Mouse (Mus musculus): ENCODE results near the gene Stx5a. TPM values are rescaled to one million over a fixed set of nuclear protein-coding genes. Genes with fewer than 3 reads are reported as not detected.

Gene Stx5a
- 10 to 100 TPM; 21.3 to 27.1 TPM for total RNA-seq (2021)
- long read RNA-seq, experiment 1, transcript Stx5a-202 (10 exons, 2,112 nt), result minor isoform, 6 of 25 reads
- long read RNA-seq, experiment 1, transcript Stx5a-213 (11 exons, 2,251 nt), result major isoform, 15 of 25 reads
- long read RNA-seq, experiment 1, partial matches to known transcripts, result 0 of 25 reads
- long read RNA-seq, experiment 1, other reads (novel, unspliced or antisense), result 3 of 25 reads
- long read RNA-seq, experiment 2, transcript Stx5a-213 (11 exons, 2,251 nt), result major isoform, 6 of 10 reads
- long read RNA-seq, experiment 2, partial matches to known transcripts, result 2 of 10 reads
- long read RNA-seq, experiment 2, other reads (novel, unspliced or antisense), result 0 of 10 reads

- DNase-seq, result peak; percentile 96 to 98
Observed at GRCm38 (mm10) chr19:8741243-8741869, at the start of gene Stx5a. Gene Stx5a (plus strand): TSS chr19:8741413.

GRCm38 (mm10) chr19:8691871-8692539, 49.2 kb upstream of the Stx5a start:
- DNase-seq, result no peak

- DNase-seq, result no peak
Observed at GRCm38 (mm10) chr19:8692740-8693139, 48.5 kb upstream of the Stx5a start.

- DNase-seq, result peak; percentile 35 to 49
Observed at GRCm38 (mm10) chr19:8695330-8695729, 45.9 kb upstream of the Stx5a start.

GRCm38 (mm10) chr19:8699652-8700051, 41.6 kb upstream of the Stx5a start:
- DNase-seq, result no peak

- peak; percentile 41 to 63 for DNase-seq
Observed at GRCm38 (mm10) chr19:8702458-8702857, 38.8 kb upstream of the Stx5a start.

GRCm38 (mm10) chr19:8703571-8703970, 37.6 kb upstream of the Stx5a start:
- no peak for DNase-seq

- no peak for DNase-seq
Observed at GRCm38 (mm10) chr19:8705026-8705708, 36.0 kb upstream of the Stx5a start.

GRCm38 (mm10) chr19:8706132-8706667, 35.0 kb upstream of the Stx5a start:
- no peak for DNase-seq

GRCm38 (mm10) chr19:8706930-8707329, 34.3 kb upstream of the Stx5a start:
- no peak for DNase-seq

GRCm38 (mm10) chr19:8708954-8709353, 32.3 kb upstream of the Stx5a start:
- no peak for DNase-seq

GRCm38 (mm10) chr19:8710057-8710456, 31.2 kb upstream of the Stx5a start:
- DNase-seq, result peak; percentile 50 to 57

GRCm38 (mm10) chr19:8711506-8711905, 29.7 kb upstream of the Stx5a start:
- DNase-seq, result no peak

- peak in 1 of 2 experiments; percentile 14 for DNase-seq
Observed at GRCm38 (mm10) chr19:8711949-8712869, 29.0 kb upstream of the Stx5a start.

- peak; percentile 77 for DNase-seq
Observed at GRCm38 (mm10) chr19:8712870-8713305, 28.3 kb upstream of the Stx5a start.

- peak; percentile 95 to 96 for DNase-seq
Observed at GRCm38 (mm10) chr19:8713306-8713996, 27.8 kb upstream of the Stx5a start.

- no peak for DNase-seq
Observed at GRCm38 (mm10) chr19:8713997-8714652, 27.1 kb upstream of the Stx5a start.

GRCm38 (mm10) chr19:8714653-8715481, 26.3 kb upstream of the Stx5a start:
- peak; percentile 44 to 67 for DNase-seq
